Mouse (Mus musculus) small intestine, adult 2 months (tissue): ENCODE measurements at regions not wholly inside any gene's neighbourhood (a gene's known extent, or its start where the extent isn't known, plus 50 kb on each side); places are given as distances from the start of the nearest gene placed in this dataset.

Experiments
- CTCF ChIP-seq: fragments of 200-500 bp; IDR thresholded peaks from 2 replicates; pipeline ENCODE4 v1.5.1; 2012; ENCODE audit warnings: low read depth, mild to moderate bottlenecking, control low read depth, inconsistent platforms, low read length, moderate library complexity, mixed read lengths; ENCODE audit not compliant: insufficient replicate concordance, insufficient read length; ENCODE audit errors: extremely low read depth
- POLR2A ChIP-seq: fragments of 200-500 bp; IDR thresholded peaks from 2 replicates; pipeline ENCODE4 v1.6.1; 2012; ENCODE audit warnings: low read depth, mild to moderate bottlenecking, control low read depth, inconsistent platforms, low read length, moderate library complexity

- TF ChIP-seq CTCF (no peak), POLR2A (no peak)
Measured at GRCm38 (mm10) chr9:35342436-35342835, 74.8 kb downstream of the Rpusd4 start.
